Mouse (Mus musculus): ENCODE data around the gene Stpg4. TPM values are rescaled to one million over a fixed set of nuclear protein-coding genes. Genes with fewer than 3 reads are reported as not detected.

Gene Stpg4
- polyA plus RNA-seq, 1 experiment from 2014 or later: not detected

DNA sequence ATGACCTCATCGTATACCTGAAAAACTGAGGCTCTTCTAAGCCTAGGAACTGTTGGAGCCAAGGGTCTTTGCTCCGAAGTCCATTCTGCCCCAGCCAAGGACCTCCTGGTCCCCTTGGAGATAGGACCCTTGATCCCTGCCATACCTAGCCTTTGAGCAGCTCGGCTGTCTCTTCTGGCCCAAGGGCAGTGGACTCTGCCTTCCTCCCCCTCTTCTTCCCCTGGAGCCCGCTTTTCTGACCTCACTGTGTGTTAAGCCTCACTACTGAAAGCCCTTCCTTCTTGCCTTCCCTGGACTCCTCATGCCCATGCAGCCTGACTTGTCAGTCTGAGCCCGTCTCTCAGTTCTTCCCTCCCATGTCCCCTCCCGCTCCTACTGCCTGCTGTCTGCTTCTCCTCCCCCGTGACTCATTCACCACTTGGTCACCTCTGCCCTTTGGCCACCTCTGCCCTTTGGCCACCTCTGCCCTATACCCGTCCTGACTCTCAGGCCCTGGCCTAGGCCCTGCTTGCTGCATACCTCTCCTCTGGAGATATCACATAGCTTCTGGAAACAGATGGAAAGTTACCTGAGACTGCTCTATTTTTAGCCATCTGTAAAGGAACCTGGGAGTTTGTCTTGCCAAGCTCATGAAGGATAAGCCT, 84.4 kb downstream of the Stpg4 start:
- Histone ChIP-seq H3K4me1 (ENCODE audit: control insufficient read depth, insufficient read depth, low read length) (no peaks in the 10 kb centered on the region), H3K9me3 (replicated peaks; ENCODE audit: control insufficient read depth, low read length) (no peaks in the 10 kb centered on the region), H3K4me3 (replicated peaks; ENCODE audit: low read length) (no peak overlapping the region), H3K27me3 (ENCODE audit: control insufficient read depth, insufficient read depth, low read length) (no peaks in the 10 kb centered on the region), H3K4me2 (ENCODE audit: low read depth, low read length) (no peak overlapping the region), H3K27ac (ENCODE audit: low read length) (no peak overlapping the region), H3K9ac (ENCODE audit: low read length) (no peak overlapping the region), H3K36me3 (ENCODE audit: control insufficient read depth, insufficient read depth, low read length) (no peaks in the 10 kb centered on the region)
- WGBS: 73% methylated on average over 8 of the region's 8 CpGs
- ATAC-seq (ENCODE audit: insufficient read depth, low FRiP score): no peak

Other genes starting within 250 kb of the Stpg4 start
- 132 and 136 TPM in 2 replicates for gene Mcfd2, start 161.8 kb downstream of the Stpg4 start, polyA plus RNA-seq (2015; fragmentation: Nextera tagmentation; extraction: Ambion mirVana)
- 10.7 and 11.1 TPM in 2 replicates for gene Ttc7, start 144.9 kb downstream of the Stpg4 start, polyA plus RNA-seq (2015; fragmentation: Nextera tagmentation; extraction: Ambion mirVana)
- gene Calm2, start 19.2 kb upstream of the Stpg4 start, polyA plus RNA-seq (2015; fragmentation: Nextera tagmentation; extraction: Ambion mirVana): 948 and 1,017 TPM in 2 replicates
- 402 and 444 TPM in 2 replicates for gene Epcam, start 208.2 kb upstream of the Stpg4 start, polyA plus RNA-seq (2015; fragmentation: Nextera tagmentation; extraction: Ambion mirVana)
- gene Msh2, start 244.6 kb upstream of the Stpg4 start, polyA plus RNA-seq (2015; fragmentation: Nextera tagmentation; extraction: Ambion mirVana): 62.8 and 65.0 TPM in 2 replicates